Comparison of ENCODE assay signal across 10 mouse cellular contexts in the genomic region with DNA sequence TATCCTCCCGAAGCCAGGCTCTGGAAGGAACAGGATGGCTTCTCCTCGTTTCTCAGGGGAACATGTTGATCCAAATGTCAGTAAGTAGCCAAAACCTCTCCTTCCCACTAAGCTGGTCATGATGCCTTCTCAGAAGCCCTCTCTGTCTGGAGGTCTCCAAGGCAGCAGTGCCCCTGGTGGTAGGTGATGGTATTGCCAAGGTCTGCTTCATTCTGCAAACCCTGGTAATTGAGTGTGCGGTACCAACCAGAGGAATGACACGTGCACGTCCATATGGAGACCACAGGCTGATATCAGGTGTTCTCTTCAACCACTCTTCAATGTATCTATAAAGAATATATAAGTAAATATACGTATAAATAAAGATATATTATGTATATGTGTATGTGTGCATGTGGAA. TPM values are rescaled to one million over a fixed set of nuclear protein-coding genes. Genes with fewer than 3 reads are reported as not detected.
DNase-seq lines count a peak whose midpoint lies in the region; ATAC-seq lines count a peak whose summit lies in the region.
"Had no signal": no experiment of that assay in that cellular context is flagged by ENCODE, and none has a peak within 500 bp of the region (broad histone marks: within the 10 kb centered on the region; RNA-seq: fewer than 3 reads in every experiment).

No protein-coding gene starts in this region.

- H3K4me1 ChIP-seq in liver, embryonic 12.5 days: no peaks in the 10 kb centered on the region
- H3K4me1 ChIP-seq: neural tube, embryonic 13.5 days had no signal

- no peak overlapping the region for H3K4me3 ChIP-seq in liver, embryonic 12.5 days
- H3K4me3 ChIP-seq: neural tube, embryonic 13.5 days had no signal

- H3K4me2 ChIP-seq in liver, embryonic 12.5 days: no peak overlapping the region
- H3K4me2 ChIP-seq: neural tube, embryonic 13.5 days had no signal

- no peaks in the 10 kb centered on the region for H3K36me3 ChIP-seq in liver, embryonic 12.5 days
- H3K36me3 ChIP-seq: neural tube, embryonic 13.5 days had no signal

- WGBS in liver, embryonic 12.5 days (ENCODE audit: insufficient replicate concordance): 19% methylated on average over 6 of the region's 6 CpGs

- intact Hi-C loops in heart, postnatal 14 days (cut with DNase I): no loop called here
- intact Hi-C loops in left cerebral cortex, postnatal 14 days (cut with DNase I): no loop called here

- H3K9ac ChIP-seq in liver, embryonic 12.5 days: no peak overlapping the region
- H3K9ac ChIP-seq: neural tube, embryonic 13.5 days had no signal

- DNase-seq in liver (peak; percentile 77), NIH3T3 (ENCODE audit: low read depth) (peak; percentile 78)
- peak; percentile 82 to 91 for DNase-seq in cerebellum, postnatal 14 days
- peak; percentile 53 to 64 for DNase-seq in heart, postnatal 14 days
- peak; percentile 51 to 55 for DNase-seq in left cerebral cortex, postnatal 14 days (ENCODE audit: low spot score in 2 of 2)
- peak; percentile 82 for DNase-seq in thymus, postnatal 4 days

- no peak for ATAC-seq in liver, embryonic 12.5 days
- peak; percentile 75; the same call in 1 of the 2 replicates for ATAC-seq in neutrophil, adult 5-6 weeks (ENCODE audit: extremely low read depth, insufficient number of reproducible peaks, low FRiP score, poor library complexity, severe bottlenecking)

- no peak overlapping the region for H3K27ac ChIP-seq in liver, embryonic 12.5 days
- H3K27ac ChIP-seq: neural tube, embryonic 13.5 days had no signal

- peaks cover 7% of the 10 kb centered on the region; the same call in 1 of the 2 replicates for H3K27me3 ChIP-seq in liver, embryonic 12.5 days (replicated peaks)
- H3K27me3 ChIP-seq: neural tube, embryonic 13.5 days had no signal

- no peaks in the 10 kb centered on the region for H3K9me3 ChIP-seq in liver, embryonic 12.5 days (replicated peaks)
- H3K9me3 ChIP-seq: neural tube, embryonic 13.5 days had no signal

RNA-seq across cellular contexts. Expression of a gene that starts 11.5 kb away (rescaled TPM):
- 9.7 and 10.7 TPM in 2 replicates for polyA plus RNA-seq in liver, embryonic 12.5 days (2016; fragmentation: Nextera tagmentation; extraction: Ambion mirVana)
- 10 to 100 TPM; 21.4 to 25.3 TPM for total RNA-seq in heart, postnatal 14 days (2021)
- total RNA-seq in left cerebral cortex, postnatal 14 days (2021): 10 to 100 TPM; 29.5 to 30.5 TPM
- 11.6 and 16.7 TPM in 2 replicates for total RNA-seq in neutrophil, adult 5-6 weeks (2017)

RNA-seq across cellular contexts. Expression of a gene that starts 34.2 kb away (rescaled TPM):
- polyA plus RNA-seq in liver, embryonic 12.5 days (2016; fragmentation: Nextera tagmentation; extraction: Ambion mirVana): not detected in 2 replicates
- total RNA-seq in heart, postnatal 14 days (2021): not detected
- 1 to 10 TPM; 3.7 to 4.9 TPM for total RNA-seq in left cerebral cortex, postnatal 14 days (2021)
- not detected in 2 replicates for total RNA-seq in neutrophil, adult 5-6 weeks (2017)
- total RNA-seq: gastrocnemius, postnatal 36 days had no signal

RNA-seq across cellular contexts. Expression of a gene that starts 54.1 kb away (rescaled TPM):
- 19.6 and 20.1 TPM in 2 replicates for polyA plus RNA-seq in liver, embryonic 12.5 days (2016; fragmentation: Nextera tagmentation; extraction: Ambion mirVana)
- 1 to 10 TPM; 5.7 to 6.6 TPM for total RNA-seq in heart, postnatal 14 days (2021)
- total RNA-seq in left cerebral cortex, postnatal 14 days (2021): 100 to 1,000 TPM; 171 to 179 TPM
- total RNA-seq in neutrophil, adult 5-6 weeks (2017): not detected in 2 replicates

Comparison
In these comparisons a context has a peak if more than half of its experiments do, and no peak if none do; other contexts are left out.
1. RNA of a gene that starts 54.1 kb away (total RNA-seq): 171 to 179 TPM in left cerebral cortex, postnatal 14 days; 5.7 to 6.6 TPM in heart, postnatal 14 days and not detected in neutrophil, adult 5-6 weeks; every median in the first group is over 10 times any median in the second.
2. Peak in every context shown above with its lines, with median percentiles within 50 percentile points of each other: DNase-seq.